Mouse (Mus musculus) liver, adult 2 months (tissue): ENCODE measurements around the gene Ddn. TPM values are rescaled to one million over a fixed set of nuclear protein-coding genes. Genes with fewer than 3 reads are reported as not detected.

ENCODE experiments used
- DNase-seq: peaks from one replicate; pipeline ENCODE4 v3.0.0-alpha.2; 2011; ENCODE audit warnings: low read depth, low spot score; ENCODE audit errors: extremely low read depth
- H3K27ac ChIP-seq: fragments of 200-500 bp; replicated peaks from 2 replicates; pipeline ENCODE4 v1.5.1; 2012; ENCODE audit warnings: low read depth, mild to moderate bottlenecking, control low read depth, inconsistent platforms, low read length; ENCODE audit not compliant: insufficient read depth
- H3K27me3 ChIP-seq: fragments of 200-500 bp; 2 replicates; pipeline ENCODE4 v1.6.1; 2012; ENCODE audit warnings: mild to moderate bottlenecking, moderate library complexity, low read length, inconsistent platforms; ENCODE audit not compliant: control insufficient read depth, insufficient read depth
- H3K36me3 ChIP-seq: fragments of 200-500 bp; 2 replicates; pipeline ENCODE4 v1.6.1; 2012; ENCODE audit warnings: low read length, inconsistent platforms; ENCODE audit not compliant: control insufficient read depth, insufficient read depth
- H3K4me1 ChIP-seq: fragments of 200-500 bp; 2 replicates; pipeline ENCODE4 v1.6.1; 2011; ENCODE audit warnings: low read length; ENCODE audit not compliant: control insufficient read depth, insufficient read depth
- H3K4me3 ChIP-seq: fragments of 200-500 bp; 2 replicates; pipeline ENCODE4 v1.5.1; 2011; ENCODE audit warnings: low read depth, mild to moderate bottlenecking, control low read depth, low read length, moderate library complexity; ENCODE audit not compliant: insufficient read depth
- H3K79me2 ChIP-seq: fragments of 200-500 bp; 2 replicates; pipeline ENCODE4 v1.6.1; 2012; ENCODE audit warnings: inconsistent platforms, mild to moderate bottlenecking, low read length, moderate library complexity; ENCODE audit not compliant: control insufficient read depth, insufficient read depth
- H3K9ac ChIP-seq: fragments of 200-500 bp; 2 replicates; pipeline ENCODE4 v1.6.1; 2012; ENCODE audit warnings: low read depth, mild to moderate bottlenecking, control low read depth, inconsistent platforms, low read length
- CTCF ChIP-seq: fragments of 200-500 bp; IDR thresholded peaks from 2 replicates; pipeline ENCODE4 v1.5.1; 2011; ENCODE audit warnings: low read depth, low read length, control low read depth
- POLR2A ChIP-seq: fragments of 200-500 bp; IDR thresholded peaks from 2 replicates; pipeline ENCODE4 v1.6.1; 2011; ENCODE audit warnings: low read length, control low read depth; ENCODE audit not compliant: insufficient read depth; ENCODE audit errors: extremely low read depth
- WGBS: fragments of 180-500 bp; shearing (Covaris S2); methylation state at CpG from one replicate; pipeline ENCODE4 v1.1.7; 2018; 5-methylcytosine and 5-hydroxymethylcytosine counted together
- polyA plus RNA-seq: library from polyadenylated mRNA; depleted of rRNA; stranded (reverse); fragments of >200 nt; gene quantifications from 2 replicates; pipeline ENCODE4 v1.2.3, GENCODE M21; 2012; rRNA removed
- total RNA-seq: library from RNA; depleted of rRNA; stranded (reverse); fragments of >200 nt; gene quantifications from 2 replicates; pipeline ENCODE4 v1.2.3, GENCODE M21; 2014; rRNA removed

Gene Ddn
- total RNA-seq = 0.13 TPM in 1 of 2 replicates, not detected in the other
- polyA plus RNA-seq = not detected in 2 replicates

GRCm38 (mm10) chr15:98809390-98809789, at the start of gene Ddn:
Gene Ddn (minus strand): TSS chr15:98809490.
- DNase-seq = no peak
- Histone ChIP-seq H3K79me2 (no peaks in the 10 kb centered on the region), H3K9ac (no peak within 1 kb of the TSS), H3K4me3 (no peak within 1 kb of the TSS), H3K27ac (no peak within 1 kb of the TSS), H3K4me1 (peaks cover 2% of the 10 kb centered on the region; the same call in 1 of the 2 replicates), H3K27me3 (peaks cover 29% of the 10 kb centered on the region), H3K36me3 (peaks cover 11% of the 10 kb centered on the region)
- no peak for TF ChIP-seq CTCF
- no peak for TF ChIP-seq POLR2A
- WGBS = 80% methylated on average over 3 of the region's 3 CpGs

DNA sequence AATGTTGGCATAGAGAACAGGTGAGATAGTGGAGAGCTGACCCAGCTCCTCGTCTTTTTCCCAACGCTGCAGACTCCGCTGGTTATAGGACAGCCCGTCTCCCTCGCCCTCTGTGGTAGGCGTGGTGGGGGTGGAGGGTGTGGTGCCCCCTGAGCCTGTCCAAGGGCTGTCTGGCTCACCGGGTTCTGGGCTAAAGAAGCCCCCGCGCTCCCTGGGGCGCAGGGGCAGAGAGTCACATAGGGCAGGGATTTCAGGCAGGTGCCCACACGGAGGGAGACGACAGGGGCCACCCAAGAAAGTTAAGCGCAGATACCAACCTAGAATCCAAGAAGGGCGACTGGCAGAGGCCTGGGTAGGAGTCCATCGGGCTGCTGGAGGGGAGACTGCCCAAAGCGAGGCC, 44.9 kb upstream of the Ddn start:
- 92% methylated on average over 16 of the region's 16 CpGs for WGBS
- Histone ChIP-seq H3K79me2 (peaks cover 29% of the 10 kb centered on the region), H3K36me3 (peaks cover 50% of the 10 kb centered on the region), H3K9ac (no peak overlapping the region), H3K4me1 (no peaks in the 10 kb centered on the region), H3K4me3 (no peak overlapping the region), H3K27ac (no peak overlapping the region), H3K27me3 (no peaks in the 10 kb centered on the region)
- TF ChIP-seq POLR2A (no peak), CTCF (no peak)
- DNase-seq = no peak

GRCm38 (mm10) chr15:98853161-98853937, 44.1 kb upstream of the Ddn start:
- H3K27me3 ChIP-seq = no peaks in the 10 kb centered on the region
- 90% methylated on average over 27 of the region's 28 CpGs for WGBS
- no peak for DNase-seq
- TF ChIP-seq POLR2A = no peak
- TF ChIP-seq CTCF = no peak
- peaks cover 29% of the 10 kb centered on the region for H3K79me2 ChIP-seq
- H3K36me3 ChIP-seq = peaks cover 52% of the 10 kb centered on the region
- H3K27ac ChIP-seq = no peak overlapping the region
- H3K4me3 ChIP-seq = no peak overlapping the region
- H3K9ac ChIP-seq = no peak overlapping the region
- H3K4me1 ChIP-seq = no peaks in the 10 kb centered on the region

GRCm38 (mm10) chr15:98852733-98853132, 43.4 kb upstream of the Ddn start:
- 86% methylated on average over 9 of the region's 9 CpGs for WGBS
- Histone ChIP-seq H3K9ac (no peak overlapping the region), H3K27me3 (no peaks in the 10 kb centered on the region), H3K79me2 (peaks cover 27% of the 10 kb centered on the region), H3K36me3 (peaks cover 55% of the 10 kb centered on the region), H3K4me1 (no peaks in the 10 kb centered on the region), H3K27ac (no peak overlapping the region), H3K4me3 (no peak overlapping the region)
- DNase-seq = no peak
- TF ChIP-seq CTCF (no peak), POLR2A (no peak)

- no peak for DNase-seq
These were observed 42.8 kb upstream of the Ddn start for GRCm38 (mm10) chr15:98852071-98852470.

More at GRCm38 (mm10) chr15:98852071-98852470, 42.8 kb upstream of the Ddn start:
- H3K9ac ChIP-seq = no peak overlapping the region
- no peaks in the 10 kb centered on the region for H3K4me1 ChIP-seq
- 97% methylated on average over 9 of the region's 9 CpGs for WGBS
- H3K4me3 ChIP-seq = no peak overlapping the region
- TF ChIP-seq CTCF (no peak), POLR2A (no peak)
- peaks cover 26% of the 10 kb centered on the region for H3K79me2 ChIP-seq
- H3K27me3 ChIP-seq = no peaks in the 10 kb centered on the region
- no peak overlapping the region for H3K27ac ChIP-seq
- H3K36me3 ChIP-seq = peaks cover 54% of the 10 kb centered on the region
